Mouse (Mus musculus) forebrain, embryonic 13.5 days (tissue): ENCODE measurements at regions not wholly inside any gene's neighbourhood (a gene's known extent, or its start where the extent isn't known, plus 50 kb on each side); places are given as distances from the start of the nearest gene placed in this dataset.
A peak's percentile ranks its signal among the peaks of the same experiment; 100 is the strongest.

Experiments used
- ATAC-seq: fragments of 200-750 bp; cut with Nextera tagmentation; 2 replicates; pipeline ENCODE4 v1.8.0; 2017
- H3K27ac ChIP-seq: fragments of 300-500 bp; sonication (generic); 2 replicates; pipeline ENCODE4 v1.5.1; 2015; ENCODE audit warnings: inconsistent platforms, mild to moderate bottlenecking, moderate library complexity
- H3K27me3 ChIP-seq: fragments of 300-500 bp; sonication (generic); 2 replicates; pipeline ENCODE4 v1.6.1; 2015; ENCODE audit warnings: mild to moderate bottlenecking, inconsistent platforms
- H3K36me3 ChIP-seq: fragments of 300-500 bp; sonication (generic); 2 replicates; pipeline ENCODE4 v1.6.1; 2015; ENCODE audit warnings: mild to moderate bottlenecking, inconsistent platforms; ENCODE audit not compliant: poor library complexity, severe bottlenecking
- H3K4me1 ChIP-seq: fragments of 300-500 bp; sonication (generic); 2 replicates; pipeline ENCODE4 v1.6.1; 2015; ENCODE audit warnings: inconsistent platforms
- H3K4me2 ChIP-seq: fragments of 300-500 bp; sonication (generic); 2 replicates; pipeline ENCODE4 v1.6.1; 2015; ENCODE audit warnings: inconsistent platforms, mild to moderate bottlenecking, moderate library complexity
- H3K4me3 ChIP-seq: fragments of 300-500 bp; sonication (generic); 2 replicates; pipeline ENCODE4 v1.5.1; 2015; ENCODE audit warnings: mild to moderate bottlenecking, inconsistent platforms
- H3K9ac ChIP-seq: fragments of 300-500 bp; sonication (generic); 2 replicates; pipeline ENCODE4 v1.6.1; 2015; ENCODE audit warnings: mild to moderate bottlenecking, inconsistent platforms
- H3K9me3 ChIP-seq: fragments of 300-500 bp; sonication (generic); replicated peaks from 2 replicates; pipeline ENCODE4 v1.6.1; 2016; ENCODE audit warnings: inconsistent platforms
- WGBS: fragments of 180-500 bp; shearing (Covaris S2); methylation state at CpG from one replicate; pipeline ENCODE4 v1.1.7; 2015; 5-methylcytosine and 5-hydroxymethylcytosine counted together

DNA sequence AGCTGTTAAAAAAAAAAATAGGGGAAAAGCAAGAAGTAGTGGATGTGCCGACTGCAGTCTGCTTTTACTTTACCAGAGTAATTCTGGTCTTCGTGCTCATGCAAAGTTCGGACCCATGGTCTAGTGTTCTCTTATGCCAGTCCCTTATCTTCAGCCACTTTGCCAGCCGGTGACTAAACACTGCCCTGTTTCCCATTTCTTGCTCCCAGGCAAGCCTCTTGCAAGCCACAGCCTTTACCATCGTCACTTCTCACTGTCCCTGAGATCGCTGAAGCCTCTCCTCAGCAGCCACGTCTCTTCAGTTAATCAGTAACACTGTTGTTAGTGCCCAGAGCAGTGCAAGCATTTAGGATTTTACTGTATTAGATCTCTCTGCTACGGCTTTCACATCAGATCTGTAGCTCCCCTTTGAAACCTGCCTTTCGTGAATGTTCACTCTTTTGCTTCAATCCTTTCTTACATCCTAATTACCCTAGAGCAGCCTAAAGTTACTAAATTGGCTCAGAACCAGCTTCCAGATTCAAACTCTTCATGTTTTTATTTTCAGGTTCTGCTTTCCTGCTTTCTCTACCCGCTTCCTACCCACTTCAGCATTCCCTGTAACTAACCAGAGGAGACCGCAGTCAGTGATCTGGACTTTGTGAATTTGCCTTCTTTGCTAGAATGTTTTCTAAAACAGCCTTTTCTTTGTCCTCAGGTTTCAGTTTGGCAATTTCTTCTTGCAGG, 184.5 kb upstream of the Emcn start:
- H3K9me3 ChIP-seq: no peaks in the 10 kb centered on the region
- no peak for ATAC-seq
- H3K36me3 ChIP-seq: no peaks in the 10 kb centered on the region
- peaks cover 23% of the 10 kb centered on the region for H3K4me1 ChIP-seq
- 51% methylated on average over 11 of the region's 11 CpGs for WGBS
- H3K27ac ChIP-seq: no peak overlapping the region
- H3K4me2 ChIP-seq: peak overlapping the region; percentile 1; the same call in 1 of the 2 replicates
- H3K9ac ChIP-seq: no peak overlapping the region
- H3K4me3 ChIP-seq: no peak overlapping the region
- H3K27me3 ChIP-seq: no peaks in the 10 kb centered on the region

DNA sequence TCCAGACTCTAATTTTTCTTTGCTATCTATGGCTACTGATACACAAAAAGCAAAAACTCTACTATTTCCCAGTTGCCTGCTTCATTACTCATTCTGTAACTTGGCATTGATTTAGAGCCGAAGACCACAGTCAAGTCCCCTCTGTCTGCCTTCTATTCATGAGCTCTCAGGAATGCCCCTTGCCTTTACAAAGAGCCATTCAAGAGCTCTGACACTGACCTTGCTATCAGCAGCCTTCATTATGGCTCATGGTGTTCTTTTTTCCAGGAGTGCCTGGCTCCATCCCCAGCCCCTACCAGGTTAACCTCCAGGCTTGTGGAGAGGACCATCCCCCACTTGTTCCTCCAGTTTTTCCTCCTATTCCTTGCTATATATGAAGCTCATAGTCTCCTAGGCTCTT, 151.8 kb upstream of the Emcn start:
- Histone ChIP-seq H3K36me3 (no peaks in the 10 kb centered on the region), H3K27ac (no peak overlapping the region), H3K4me2 (no peak overlapping the region), H3K27me3 (no peaks in the 10 kb centered on the region), H3K4me3 (no peak overlapping the region), H3K4me1 (no peaks in the 10 kb centered on the region), H3K9ac (no peak overlapping the region), H3K9me3 (no peaks in the 10 kb centered on the region)
- 42% methylated on average over 1 of the region's 1 CpGs for WGBS
- ATAC-seq: no peak

DNA sequence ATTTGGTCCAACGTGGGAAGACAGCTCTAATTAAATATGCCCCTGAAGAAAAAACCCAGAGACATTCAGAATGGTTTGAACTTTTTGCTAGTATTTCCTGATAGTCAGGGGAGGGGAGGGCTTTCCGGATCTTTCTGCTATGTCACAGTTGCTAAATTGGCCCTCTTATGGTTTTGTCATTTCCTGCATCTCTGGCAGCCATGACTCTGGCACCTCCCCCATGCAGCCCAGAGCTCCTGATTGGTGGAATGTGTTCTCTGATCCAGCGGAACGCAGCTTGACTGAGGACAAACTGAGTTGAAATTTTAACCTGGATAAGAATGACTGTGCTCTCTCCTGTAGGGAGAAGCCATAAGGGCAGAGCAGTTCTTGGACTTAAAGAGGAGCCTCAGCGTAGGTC, 150.4 kb upstream of the Emcn start:
- no peaks in the 10 kb centered on the region for H3K36me3 ChIP-seq
- 84% methylated on average over 5 of the region's 5 CpGs for WGBS
- H3K4me2 ChIP-seq: no peak overlapping the region
- H3K4me1 ChIP-seq: no peaks in the 10 kb centered on the region
- H3K27me3 ChIP-seq: no peaks in the 10 kb centered on the region
- H3K9ac ChIP-seq: no peak overlapping the region
- no peak overlapping the region for H3K27ac ChIP-seq
- no peak overlapping the region for H3K4me3 ChIP-seq
- no peak for ATAC-seq
- H3K9me3 ChIP-seq: no peaks in the 10 kb centered on the region

DNA sequence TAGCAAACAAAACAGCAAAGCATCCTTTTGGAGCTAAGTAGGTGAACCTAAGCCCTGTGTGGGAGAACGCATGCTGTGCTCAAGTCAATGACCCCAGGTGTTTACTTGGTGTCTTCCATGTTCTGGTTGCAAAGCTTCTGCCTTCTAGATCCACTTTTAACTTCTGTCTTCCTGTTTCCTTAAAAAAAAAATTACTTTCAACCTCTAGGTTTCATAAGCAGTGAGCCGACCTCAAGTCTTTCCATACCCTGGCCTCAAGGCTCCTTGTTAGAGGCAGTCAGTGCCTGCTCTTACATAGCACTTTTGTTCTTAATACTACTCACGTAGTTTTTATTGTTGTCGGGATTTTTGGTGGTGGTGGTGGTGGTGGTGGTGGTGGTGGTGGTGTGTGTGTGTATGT, 149.9 kb upstream of the Emcn start:
- H3K27ac ChIP-seq: no peak overlapping the region
- no peak overlapping the region for H3K4me3 ChIP-seq
- no peak overlapping the region for H3K9ac ChIP-seq
- H3K36me3 ChIP-seq: no peaks in the 10 kb centered on the region
- 81% methylated on average over 4 of the region's 4 CpGs for WGBS
- H3K4me2 ChIP-seq: no peak overlapping the region
- ATAC-seq: no peak
- H3K4me1 ChIP-seq: no peaks in the 10 kb centered on the region
- no peaks in the 10 kb centered on the region for H3K9me3 ChIP-seq
- no peaks in the 10 kb centered on the region for H3K27me3 ChIP-seq

DNA sequence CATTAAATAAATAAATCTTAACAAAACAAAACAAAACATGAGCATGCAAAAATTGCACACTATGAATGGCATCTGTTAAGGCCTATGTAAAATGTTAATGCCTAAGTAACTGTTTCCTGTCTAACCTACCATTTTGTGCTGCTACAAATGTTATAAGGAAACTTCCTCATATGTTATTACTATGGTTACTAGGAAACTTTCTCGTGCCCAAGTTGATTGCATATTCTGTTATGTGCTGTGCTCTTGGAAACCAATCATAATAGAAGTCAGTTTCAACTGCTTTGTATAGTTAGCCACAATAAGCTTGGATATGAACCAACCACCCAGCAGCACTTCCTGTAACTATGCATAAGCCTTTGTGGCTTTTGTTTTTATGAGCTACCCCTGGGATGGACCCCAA, 147.0 kb upstream of the Emcn start:
- no peaks in the 10 kb centered on the region for H3K4me1 ChIP-seq
- H3K4me2 ChIP-seq: no peak overlapping the region
- H3K9ac ChIP-seq: no peak overlapping the region
- no peaks in the 10 kb centered on the region for H3K9me3 ChIP-seq
- no peaks in the 10 kb centered on the region for H3K27me3 ChIP-seq
- no peaks in the 10 kb centered on the region for H3K36me3 ChIP-seq
- no peak overlapping the region for H3K4me3 ChIP-seq
- H3K27ac ChIP-seq: no peak overlapping the region
- ATAC-seq: no peak
- WGBS: 76% methylated on average over 1 of the region's 1 CpGs

DNA sequence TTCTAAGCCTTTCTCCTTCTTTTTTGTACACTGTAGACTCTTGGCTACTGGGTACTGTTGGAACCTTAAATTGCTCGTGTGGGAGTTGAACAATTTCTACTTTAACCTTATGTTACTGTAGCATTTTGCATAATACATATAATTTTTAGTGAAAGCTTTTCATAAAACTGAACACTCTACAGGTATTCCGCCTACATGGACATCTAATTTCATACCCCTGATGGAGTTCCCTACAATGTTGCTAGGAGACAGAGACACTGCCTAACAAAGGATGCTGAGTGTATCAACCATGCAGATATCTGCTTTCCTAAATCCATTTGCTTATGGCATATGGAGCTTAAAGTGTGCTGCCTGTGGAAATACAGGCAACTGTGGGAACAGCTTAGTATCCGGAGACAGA, 129.2 kb upstream of the Emcn start:
- no peak overlapping the region for H3K9ac ChIP-seq
- H3K4me2 ChIP-seq: no peak overlapping the region
- no peaks in the 10 kb centered on the region for H3K36me3 ChIP-seq
- H3K4me3 ChIP-seq: no peak overlapping the region
- H3K27ac ChIP-seq: no peak overlapping the region
- no peaks in the 10 kb centered on the region for H3K4me1 ChIP-seq
- no peak for ATAC-seq
- H3K27me3 ChIP-seq: no peaks in the 10 kb centered on the region
- WGBS: 57% methylated on average over 3 of the region's 3 CpGs
- H3K9me3 ChIP-seq: no peaks in the 10 kb centered on the region

DNA sequence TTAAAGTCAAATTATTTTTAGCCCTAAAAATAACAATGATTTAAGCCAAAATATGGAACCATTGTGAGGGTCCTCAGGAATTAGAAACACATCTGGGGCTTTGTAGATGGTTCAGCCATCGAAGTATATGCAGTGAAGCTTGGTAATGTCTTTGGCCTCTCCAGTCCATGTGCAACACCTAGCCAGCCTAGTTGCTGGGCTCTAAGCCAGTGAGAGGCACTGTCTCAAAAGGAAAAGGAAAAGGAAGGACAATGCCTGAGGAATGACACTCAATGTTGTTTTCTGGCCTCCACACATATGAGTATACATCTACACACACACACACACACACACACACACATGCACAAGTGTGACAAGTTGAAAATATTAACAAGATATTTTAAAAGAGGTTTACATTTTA, 124.8 kb upstream of the Emcn start:
- H3K4me3 ChIP-seq: no peak overlapping the region
- 90% methylated on average over 1 of the region's 1 CpGs for WGBS
- no peaks in the 10 kb centered on the region for H3K9me3 ChIP-seq
- no peak overlapping the region for H3K27ac ChIP-seq
- H3K36me3 ChIP-seq: no peaks in the 10 kb centered on the region
- no peaks in the 10 kb centered on the region for H3K27me3 ChIP-seq
- H3K4me1 ChIP-seq: no peaks in the 10 kb centered on the region
- no peak overlapping the region for H3K9ac ChIP-seq
- H3K4me2 ChIP-seq: no peak overlapping the region
- no peak for ATAC-seq

DNA sequence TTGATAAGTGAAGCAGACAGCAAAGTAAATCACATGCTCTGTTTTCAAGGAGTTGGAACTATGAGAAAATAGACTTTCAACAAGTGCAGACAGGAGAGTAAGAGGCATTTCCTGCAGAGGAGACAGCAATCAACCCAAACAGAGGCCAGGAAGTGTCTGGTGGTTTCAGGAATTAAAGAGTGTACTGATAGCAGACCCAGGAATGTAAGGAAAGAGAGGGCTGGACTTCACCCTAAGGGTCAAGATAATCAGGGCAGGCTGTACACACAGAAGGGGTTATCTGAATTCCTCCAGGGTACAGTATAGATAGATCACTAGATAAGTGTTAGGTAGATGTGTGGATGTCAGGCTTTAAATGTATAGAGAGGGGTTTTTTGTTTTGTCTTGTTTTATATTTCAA, 123.6 kb upstream of the Emcn start:
- no peak overlapping the region for H3K4me3 ChIP-seq

DNA sequence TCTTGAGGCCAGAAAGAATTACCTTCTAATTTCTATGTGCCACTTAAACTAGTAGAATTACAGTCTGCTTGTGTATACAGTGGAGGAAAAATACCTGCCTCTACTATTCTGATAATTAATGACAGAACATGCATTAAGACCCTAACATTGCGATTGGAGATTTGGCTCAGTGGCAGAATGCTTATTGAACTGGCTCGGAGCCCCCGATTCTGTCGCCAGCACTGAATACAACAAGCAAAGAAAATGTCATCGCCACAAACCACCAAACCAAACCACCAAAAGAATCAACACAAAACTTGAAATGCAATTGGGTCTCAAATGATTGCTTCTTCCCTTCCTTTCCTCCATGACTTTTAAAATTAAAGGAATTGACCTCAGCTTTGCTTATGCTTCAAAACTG, 122.9 kb upstream of the Emcn start:
- H3K4me3 ChIP-seq: no peak overlapping the region
- WGBS: 88% methylated on average over 5 of the region's 5 CpGs

More for the DNA sequence above, 123.6 kb upstream of the Emcn start:
- H3K4me2 ChIP-seq: no peak overlapping the region
- no peak for ATAC-seq
- H3K27ac ChIP-seq: no peak overlapping the region
- no peaks in the 10 kb centered on the region for H3K36me3 ChIP-seq
- no peaks in the 10 kb centered on the region for H3K27me3 ChIP-seq
- no peak overlapping the region for H3K9ac ChIP-seq
- no peaks in the 10 kb centered on the region for H3K4me1 ChIP-seq
- no peaks in the 10 kb centered on the region for H3K9me3 ChIP-seq

DNA sequence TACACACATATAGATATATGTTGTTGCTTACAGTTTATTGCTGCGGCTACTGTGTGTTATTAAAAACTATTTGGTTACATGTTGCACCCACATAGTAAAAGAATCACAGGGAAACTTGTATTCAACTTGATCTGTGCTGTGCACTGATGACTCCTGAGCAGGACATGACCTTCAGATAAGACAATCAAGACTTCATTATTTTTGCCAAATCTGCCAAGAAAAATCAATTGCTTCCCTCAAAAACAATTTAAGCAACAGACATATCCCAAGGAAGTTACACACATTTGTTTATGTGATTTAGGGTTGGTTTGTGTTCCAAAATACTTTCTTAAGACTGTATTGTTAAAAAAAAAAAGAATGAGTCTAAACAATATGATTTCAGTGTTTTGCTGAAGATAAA, 114.7 kb upstream of the Emcn start:
- Histone ChIP-seq H3K27ac (no peak overlapping the region), H3K36me3 (no peaks in the 10 kb centered on the region)
- 90% methylated on average over 1 of the region's 1 CpGs for WGBS

More for the DNA sequence above, 122.9 kb upstream of the Emcn start:
- no peak overlapping the region for H3K27ac ChIP-seq
- H3K4me2 ChIP-seq: no peak overlapping the region
- no peaks in the 10 kb centered on the region for H3K9me3 ChIP-seq
- no peaks in the 10 kb centered on the region for H3K36me3 ChIP-seq
- H3K4me1 ChIP-seq: no peaks in the 10 kb centered on the region
- no peak for ATAC-seq
- no peak overlapping the region for H3K9ac ChIP-seq
- H3K27me3 ChIP-seq: no peaks in the 10 kb centered on the region

DNA sequence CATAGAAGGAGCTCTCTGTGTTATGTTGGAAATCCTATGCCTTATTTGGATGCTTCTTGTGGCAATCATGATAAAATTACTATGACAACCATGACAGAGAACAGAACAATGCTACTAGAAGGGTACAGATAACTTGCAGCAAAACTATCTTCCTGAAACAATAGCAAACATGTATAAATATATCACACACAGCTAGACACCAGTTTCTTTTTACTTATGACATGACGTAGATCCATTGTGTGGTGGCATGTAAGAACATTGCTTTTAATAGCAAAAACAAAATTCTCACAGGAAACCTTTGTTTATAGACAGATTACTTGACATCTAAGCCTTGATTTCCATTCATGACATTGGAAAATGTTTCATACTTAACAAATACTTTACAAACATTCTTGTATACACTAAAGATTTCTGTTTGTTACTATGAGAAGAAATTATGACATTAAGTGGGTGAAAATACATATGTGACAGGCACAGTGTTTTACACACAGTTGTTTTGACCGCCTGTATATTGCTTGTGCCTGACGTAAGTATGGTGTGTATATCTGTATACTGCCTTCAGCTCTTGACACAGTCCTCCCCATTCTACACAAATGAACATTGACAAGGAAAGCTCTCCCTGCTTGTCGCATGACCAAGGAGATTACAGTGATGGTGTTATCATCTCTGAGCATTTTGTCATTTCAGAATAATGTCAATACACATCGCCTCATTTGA, 113.6 kb upstream of the Emcn start:
- 90% methylated on average over 5 of the region's 5 CpGs for WGBS
- Histone ChIP-seq H3K27me3 (no peaks in the 10 kb centered on the region), H3K9me3 (no peaks in the 10 kb centered on the region)

More for the DNA sequence above, 114.7 kb upstream of the Emcn start:
- H3K9me3 ChIP-seq: no peaks in the 10 kb centered on the region
- no peak for ATAC-seq
- H3K4me1 ChIP-seq: no peaks in the 10 kb centered on the region
- H3K4me3 ChIP-seq: no peak overlapping the region
- H3K27me3 ChIP-seq: no peaks in the 10 kb centered on the region
- H3K9ac ChIP-seq: no peak overlapping the region
- no peak overlapping the region for H3K4me2 ChIP-seq

DNA sequence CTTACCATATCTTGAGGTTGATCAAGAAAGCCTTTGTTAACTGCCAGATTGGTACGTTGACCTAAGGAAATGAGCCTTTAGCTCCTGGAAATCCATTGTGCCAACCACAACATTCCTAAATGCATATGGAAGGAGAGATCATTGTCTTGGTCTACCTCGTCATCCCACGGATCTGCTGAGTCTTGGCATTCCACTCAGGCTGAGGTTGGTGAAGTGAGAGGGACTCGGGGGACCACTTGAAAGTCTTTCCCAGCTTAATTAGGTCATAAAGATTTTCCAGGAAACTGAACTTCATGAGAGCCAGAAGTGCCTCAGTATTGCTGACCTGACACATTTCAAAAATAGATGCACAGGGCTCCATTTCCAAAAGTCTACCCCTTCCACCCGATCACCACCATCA, 112.5 kb upstream of the Emcn start:
- Histone ChIP-seq H3K36me3 (no peaks in the 10 kb centered on the region), H3K27me3 (no peaks in the 10 kb centered on the region), H3K4me3 (no peak overlapping the region), H3K9ac (no peak overlapping the region), H3K27ac (no peak overlapping the region), H3K9me3 (no peaks in the 10 kb centered on the region), H3K4me2 (no peak overlapping the region), H3K4me1 (no peaks in the 10 kb centered on the region)
- WGBS: 90% methylated on average over 5 of the region's 5 CpGs
- ATAC-seq: no peak

More for the DNA sequence above, 113.6 kb upstream of the Emcn start:
- no peak overlapping the region for H3K4me2 ChIP-seq
- H3K36me3 ChIP-seq: no peaks in the 10 kb centered on the region
- no peak overlapping the region for H3K27ac ChIP-seq
- no peak overlapping the region for H3K4me3 ChIP-seq
- ATAC-seq: no peak
- no peaks in the 10 kb centered on the region for H3K4me1 ChIP-seq
- no peak overlapping the region for H3K9ac ChIP-seq

DNA sequence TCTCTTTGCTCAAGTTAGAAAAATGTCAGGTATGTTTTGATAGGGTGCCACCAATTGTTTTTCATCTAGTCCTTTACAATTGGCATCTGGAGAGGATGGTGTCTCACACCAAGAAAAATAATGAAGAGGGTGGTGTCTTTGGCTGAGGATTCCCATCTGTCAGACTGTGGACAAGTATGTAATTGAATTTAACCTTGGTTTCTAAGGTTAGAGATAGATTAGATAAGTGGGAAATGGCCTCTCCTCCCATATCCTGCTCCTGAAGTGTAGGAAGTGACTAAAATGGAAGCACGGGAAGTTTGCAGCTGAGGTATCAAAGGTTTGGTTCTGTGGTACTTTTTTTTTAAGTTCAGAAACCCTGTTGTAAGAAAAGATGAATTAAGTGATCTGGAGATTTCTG, 98.0 kb upstream of the Emcn start:
- no peaks in the 10 kb centered on the region for H3K27me3 ChIP-seq
- 57% methylated on average over 1 of the region's 1 CpGs for WGBS
- no peak overlapping the region for H3K4me2 ChIP-seq
- no peak for ATAC-seq
- H3K9me3 ChIP-seq: no peaks in the 10 kb centered on the region
- H3K27ac ChIP-seq: no peak overlapping the region
- no peaks in the 10 kb centered on the region for H3K36me3 ChIP-seq
- no peak overlapping the region for H3K4me3 ChIP-seq
- no peak overlapping the region for H3K9ac ChIP-seq
- H3K4me1 ChIP-seq: no peaks in the 10 kb centered on the region
